Mouse (Mus musculus) limb, embryonic 11.5 days (tissue): ENCODE measurements around the gene Col26a1. TPM values are rescaled to one million over a fixed set of nuclear protein-coding genes. Genes with fewer than 3 reads are reported as not detected.

ENCODE experiments used
- ATAC-seq: fragments of 200-750 bp; cut with Nextera tagmentation; 2 replicates; pipeline ENCODE4 v1.8.0; 2017; ENCODE audit warnings: low read depth; ENCODE audit not compliant: insufficient number of reproducible peaks, low FRiP score, low TSS enrichment
- DNase-seq: peaks from one replicate; pipeline ENCODE4 v3.0.0-alpha.2; 2015; ENCODE audit warnings: low spot score
- H3K27ac ChIP-seq: fragments of 300-500 bp; sonication (generic); replicated peaks from 2 replicates; pipeline ENCODE4 v1.5.1; 2014; ENCODE audit warnings: low read depth, mild to moderate bottlenecking, low read length
- H3K27me3 ChIP-seq: fragments of 300-500 bp; sonication (generic); 2 replicates; pipeline ENCODE4 v1.6.1; 2014; ENCODE audit warnings: mild to moderate bottlenecking, low read length, mixed read lengths; ENCODE audit not compliant: control insufficient read depth, insufficient read depth
- H3K36me3 ChIP-seq: fragments of 300-500 bp; sonication (generic); 2 replicates; pipeline ENCODE4 v1.6.1; 2014; ENCODE audit warnings: mild to moderate bottlenecking, low read length, moderate library complexity, mixed read lengths; ENCODE audit not compliant: control insufficient read depth, insufficient read depth
- H3K4me1 ChIP-seq: fragments of 300-500 bp; sonication (generic); 2 replicates; pipeline ENCODE4 v1.6.1; 2014; ENCODE audit warnings: low read length, mixed read lengths; ENCODE audit not compliant: control insufficient read depth, insufficient read depth
- H3K4me2 ChIP-seq: fragments of 300-500 bp; sonication (generic); 2 replicates; pipeline ENCODE4 v1.6.1; 2014; ENCODE audit warnings: low read depth, mild to moderate bottlenecking, moderate library complexity; ENCODE audit not compliant: severe bottlenecking
- H3K4me3 ChIP-seq: fragments of 300-500 bp; sonication (generic); 2 replicates; pipeline ENCODE4 v1.5.1; 2014; ENCODE audit warnings: low read depth, low read length
- H3K9ac ChIP-seq: fragments of 300-500 bp; sonication (generic); 2 replicates; pipeline ENCODE4 v1.6.1; 2014; ENCODE audit warnings: mild to moderate bottlenecking, low read length
- H3K9me3 ChIP-seq: fragments of 300-500 bp; sonication (generic); 2 replicates; pipeline ENCODE4 v1.6.1; 2016; ENCODE audit warnings: low read length; ENCODE audit not compliant: control insufficient read depth
- WGBS: fragments of 180-500 bp; shearing (Covaris S2); extraction: QIAGEN DNeasy Blood & Tissue Kit; methylation state at CpG from one replicate; pipeline ENCODE4 v1.1.7; 2014; 5-methylcytosine and 5-hydroxymethylcytosine counted together
- polyA plus RNA-seq: library from polyadenylated mRNA; unstranded; fragments of >200 nt; fragmentation: Nextera tagmentation; extraction: Ambion mirVana; gene quantifications from 2 replicates; pipeline ENCODE4 v1.2.1, GENCODE M21; 2014

The Col26a1 gene
- polyA plus RNA-seq, 1 experiment from 2014 or later: 69.0 TPM

GRCm38 (mm10) chr5:136846385-136847264, 36.4 kb downstream of the Col26a1 start:
- ATAC-seq: 0 out of 2 replicates have a peak, but pooled peaks have one; percentile 39
- H3K4me2 ChIP-seq: no peak overlapping the region
- no peak for DNase-seq
- peaks cover 3% of the 10 kb centered on the region for H3K36me3 ChIP-seq
- no peaks in the 10 kb centered on the region for H3K27me3 ChIP-seq
- no peak overlapping the region for H3K4me3 ChIP-seq
- peaks cover 9% of the 10 kb centered on the region for H3K4me1 ChIP-seq
- H3K9me3 ChIP-seq: no peaks in the 10 kb centered on the region; the same call in 1 of the 2 replicates
- H3K27ac ChIP-seq: no peak overlapping the region; the same call in 1 of the 2 replicates
- WGBS: 89% methylated on average over 19 of the region's 19 CpGs
- H3K9ac ChIP-seq: no peak overlapping the region

DNA sequence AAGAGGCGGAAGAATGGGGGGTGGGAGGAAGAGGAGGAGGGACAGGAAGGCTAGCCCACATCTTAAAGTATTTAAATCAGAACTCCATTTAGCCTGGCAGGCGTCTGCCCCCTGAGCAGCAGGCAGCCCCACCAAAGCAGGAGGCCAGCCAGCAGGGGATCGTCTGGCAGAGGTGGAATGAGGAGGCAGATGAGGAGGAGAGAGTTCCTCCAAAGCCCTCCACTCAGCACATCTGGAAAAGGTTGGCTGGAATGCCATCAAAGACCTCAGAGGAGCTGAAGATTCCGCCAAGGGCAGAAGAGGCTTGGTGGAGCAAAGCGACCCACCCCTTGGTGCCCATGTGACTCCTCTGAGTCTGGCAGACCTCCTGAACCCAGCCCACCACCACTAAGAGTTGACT, 39.1 kb downstream of the Col26a1 start:
- Histone ChIP-seq H3K4me1 (peaks cover 9% of the 10 kb centered on the region), H3K27ac (no peak overlapping the region), H3K36me3 (peaks cover 8% of the 10 kb centered on the region), H3K4me2 (no peak overlapping the region), H3K4me3 (no peak overlapping the region), H3K9ac (no peak overlapping the region), H3K9me3 (no peaks in the 10 kb centered on the region; the same call in 1 of the 2 replicates), H3K27me3 (no peaks in the 10 kb centered on the region)
- ATAC-seq (no peak), DNase-seq (peak; percentile 35)
- 26% methylated on average over 5 of the region's 5 CpGs for WGBS

GRCm38 (mm10) chr5:136840036-136840435, 43.0 kb downstream of the Col26a1 start:
- peak; percentile 89 for DNase-seq
- Histone ChIP-seq H3K4me3 (no peak overlapping the region), H3K9ac (no peak overlapping the region), H3K4me1 (peaks cover 9% of the 10 kb centered on the region), H3K36me3 (peaks cover 9% of the 10 kb centered on the region), H3K4me2 (no peak overlapping the region), H3K27me3 (no peaks in the 10 kb centered on the region), H3K27ac (no peak overlapping the region), H3K9me3 (no peaks in the 10 kb centered on the region; the same call in 1 of the 2 replicates)
- no peak for ATAC-seq
- WGBS: 9% methylated on average over 8 of the region's 8 CpGs

DNA sequence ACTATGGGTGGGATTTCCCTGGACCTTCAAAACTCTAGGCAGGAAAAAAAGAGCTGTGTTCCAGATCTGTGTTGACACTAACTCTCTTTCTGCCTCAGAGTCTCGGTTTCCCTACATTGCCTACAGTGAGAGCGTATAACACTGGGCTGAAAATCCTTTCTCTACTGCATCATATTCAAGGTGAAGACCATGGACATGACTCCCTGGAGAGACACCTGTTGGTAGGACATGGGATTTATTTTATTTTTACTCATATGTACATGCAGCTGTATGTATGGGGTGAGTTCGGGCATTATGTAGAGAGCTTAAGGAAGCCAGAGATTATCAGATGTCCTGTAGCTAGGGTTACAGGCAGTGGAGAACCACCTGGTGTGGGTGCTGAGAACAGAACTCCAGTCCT, 50.0 kb downstream of the Col26a1 start:
- Histone ChIP-seq H3K4me2 (no peak overlapping the region), H3K27me3 (no peaks in the 10 kb centered on the region), H3K9ac (no peak overlapping the region), H3K4me1 (no peaks in the 10 kb centered on the region), H3K4me3 (no peak overlapping the region), H3K36me3 (peaks cover 10% of the 10 kb centered on the region; the same call in 1 of the 2 replicates), H3K9me3 (no peaks in the 10 kb centered on the region), H3K27ac (no peak overlapping the region)
- no peak for DNase-seq
- WGBS: 88% methylated on average over 3 of the region's 3 CpGs
- no peak for ATAC-seq

- H3K27ac ChIP-seq: no peak overlapping the region
- H3K36me3 ChIP-seq: peaks cover 10% of the 10 kb centered on the region; the same call in 1 of the 2 replicates
- DNase-seq: no peak
- 82% methylated on average over 3 of the region's 3 CpGs for WGBS
- no peak for ATAC-seq
- H3K9me3 ChIP-seq: no peaks in the 10 kb centered on the region
- H3K4me3 ChIP-seq: no peak overlapping the region
- H3K4me1 ChIP-seq: no peaks in the 10 kb centered on the region
- no peaks in the 10 kb centered on the region for H3K27me3 ChIP-seq
- no peak overlapping the region for H3K4me2 ChIP-seq
- H3K9ac ChIP-seq: no peak overlapping the region
Measured at GRCm38 (mm10) chr5:136830156-136830555, 52.9 kb downstream of the Col26a1 start.

DNA sequence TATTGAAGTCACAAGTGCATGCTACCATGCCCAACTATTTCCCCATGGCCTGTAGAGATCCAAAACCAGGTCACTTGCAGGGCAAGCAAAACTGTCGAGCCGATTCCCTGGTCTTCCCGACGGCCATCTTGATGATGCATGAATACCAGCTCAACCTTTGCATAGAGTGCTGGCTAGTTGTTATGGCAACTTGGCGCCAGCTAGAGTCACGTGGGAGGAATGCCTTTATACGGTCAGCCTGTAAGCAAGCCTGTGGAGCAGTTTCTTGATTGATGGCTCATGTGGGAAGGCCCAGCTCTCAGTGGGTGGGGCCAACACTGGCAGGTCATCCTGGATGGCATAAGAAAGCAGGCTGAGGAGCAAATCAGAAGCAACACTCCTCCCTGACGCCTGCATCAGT, 61.0 kb downstream of the Col26a1 start:
- Histone ChIP-seq H3K36me3 (peaks cover 10% of the 10 kb centered on the region; the same call in 1 of the 2 replicates), H3K4me2 (no peak overlapping the region), H3K4me3 (no peak overlapping the region), H3K27me3 (no peaks in the 10 kb centered on the region), H3K27ac (no peak overlapping the region), H3K9ac (no peak overlapping the region), H3K4me1 (peaks cover 8% of the 10 kb centered on the region; the same call in 1 of the 2 replicates), H3K9me3 (no peaks in the 10 kb centered on the region)
- no peak for ATAC-seq
- no peak for DNase-seq
- WGBS: 90% methylated on average over 8 of the region's 8 CpGs

DNA sequence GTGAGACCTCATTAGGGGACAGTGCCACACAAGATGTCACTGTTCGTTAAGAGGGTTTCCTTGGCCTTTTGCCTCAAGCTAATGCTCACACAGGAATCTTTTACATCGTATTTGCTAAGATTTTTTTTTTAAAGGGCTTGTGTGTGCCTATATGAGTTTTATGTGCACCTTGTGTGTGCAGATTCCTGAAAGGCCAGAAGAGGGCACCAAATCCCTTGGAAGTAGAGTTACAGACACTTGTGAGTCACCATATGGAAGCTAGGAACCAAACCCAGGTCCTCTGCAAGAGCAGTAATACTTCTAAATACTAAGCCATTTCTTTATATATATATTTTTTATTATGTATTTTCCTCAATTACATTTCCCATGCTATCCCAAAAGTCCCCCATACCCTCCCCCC, 62.1 kb downstream of the Col26a1 start:
- Histone ChIP-seq H3K36me3 (peaks cover 10% of the 10 kb centered on the region; the same call in 1 of the 2 replicates), H3K27me3 (no peaks in the 10 kb centered on the region), H3K9me3 (no peaks in the 10 kb centered on the region), H3K4me3 (no peak overlapping the region), H3K27ac (no peak overlapping the region), H3K4me2 (no peak overlapping the region), H3K4me1 (peaks cover 8% of the 10 kb centered on the region; the same call in 1 of the 2 replicates), H3K9ac (no peak overlapping the region)
- no peak for DNase-seq
- ATAC-seq: no peak
- 91% methylated on average over 2 of the region's 2 CpGs for WGBS

GRCm38 (mm10) chr5:136819686-136820085, 63.3 kb downstream of the Col26a1 start:
- Histone ChIP-seq H3K9ac (no peak overlapping the region), H3K4me2 (no peak overlapping the region), H3K27ac (no peak overlapping the region), H3K36me3 (peaks cover 10% of the 10 kb centered on the region; the same call in 1 of the 2 replicates), H3K4me3 (no peak overlapping the region), H3K9me3 (no peaks in the 10 kb centered on the region; the same call in 1 of the 2 replicates), H3K27me3 (no peaks in the 10 kb centered on the region), H3K4me1 (peaks cover 8% of the 10 kb centered on the region; the same call in 1 of the 2 replicates)
- DNase-seq (no peak), ATAC-seq (no peak)
- WGBS: 66% methylated on average over 11 of the region's 11 CpGs
